Mouse (Mus musculus): Measurements from ENCODE around the gene Trnt1. TPM values are rescaled to one million over a fixed set of nuclear protein-coding genes. Genes with fewer than 3 reads are reported as not detected.

Trnt1 gene
- polyA plus RNA-seq, 2 experiments from 2014 or later: 97.2 to 108 TPM

- ATAC-seq: peak; percentile 59
These were observed 18.2 kb downstream of the Trnt1 start for GRCm38 (mm10) chr6:106787138-106787537.

GRCm38 (mm10) chr6:106791429-106791828 lies 22.5 kb downstream of the Trnt1 start:
- peak; percentile 40 for ATAC-seq

GRCm38 (mm10) chr6:106792486-106792885 lies 23.6 kb downstream of the Trnt1 start:
- ATAC-seq: no peak

- ATAC-seq: peak; percentile 62
These were observed 24.2 kb downstream of the Trnt1 start for GRCm38 (mm10) chr6:106793088-106793487.

- ATAC-seq: peak; percentile 7
These were observed 24.7 kb downstream of the Trnt1 start for GRCm38 (mm10) chr6:106793621-106794020.

- peak; percentile 53 for ATAC-seq
These were observed 25.3 kb downstream of the Trnt1 start for GRCm38 (mm10) chr6:106794094-106794814.

- ATAC-seq: peak; percentile 96
These were observed 30.7 kb downstream of the Trnt1 start, which contains the start of gene Crbn for GRCm38 (mm10) chr6:106799333-106800226. Gene Crbn (minus strand): TSS chr6:106800077.

- peak; percentile 2 for ATAC-seq
These were observed 31.3 kb downstream of the Trnt1 start for GRCm38 (mm10) chr6:106800227-106800557.

- no peak for ATAC-seq
These were observed 36.0 kb downstream of the Trnt1 start for GRCm38 (mm10) chr6:106804904-106805303.

- no peak for ATAC-seq
These were observed 40.2 kb downstream of the Trnt1 start for GRCm38 (mm10) chr6:106809161-106809560.

GRCm38 (mm10) chr6:106810686-106811085 lies 41.8 kb downstream of the Trnt1 start:
- ATAC-seq: no peak

- ATAC-seq: no peak
These were observed 50.3 kb downstream of the Trnt1 start for GRCm38 (mm10) chr6:106819246-106819645.

- ATAC-seq: no peak
These were observed 51.0 kb downstream of the Trnt1 start for GRCm38 (mm10) chr6:106819906-106820305.

GRCm38 (mm10) chr6:106820566-106820965 lies 51.6 kb downstream of the Trnt1 start:
- ATAC-seq: no peak

- ATAC-seq: no peak
These were observed 53.4 kb downstream of the Trnt1 start for GRCm38 (mm10) chr6:106822329-106822728.

Other genes starting within 250 kb of the Trnt1 start
- gene Il5ra, start 20.1 kb upstream of the Trnt1 start, polyA plus RNA-seq (2017; shearing (Covaris generic)): under 1 TPM in 1 of 2 experiments, not detected in 1; 0.32 TPM
- gene Crbn, start 31.0 kb downstream of the Trnt1 start, polyA plus RNA-seq (2017; shearing (Covaris generic)): 100 to 1,000 TPM; 192 to 219 TPM

Data from CD4-positive, CD25-positive, alpha-beta regulatory T cell, adult 4 months (primary cell).